Mouse (Mus musculus): ENCODE measurements around the gene E330021D16Rik. TPM values are rescaled to one million over a fixed set of nuclear protein-coding genes. Genes with fewer than 3 reads are reported as not detected.

Gene E330021D16Rik
- polyA plus RNA-seq, 1 experiment = not detected

DNA sequence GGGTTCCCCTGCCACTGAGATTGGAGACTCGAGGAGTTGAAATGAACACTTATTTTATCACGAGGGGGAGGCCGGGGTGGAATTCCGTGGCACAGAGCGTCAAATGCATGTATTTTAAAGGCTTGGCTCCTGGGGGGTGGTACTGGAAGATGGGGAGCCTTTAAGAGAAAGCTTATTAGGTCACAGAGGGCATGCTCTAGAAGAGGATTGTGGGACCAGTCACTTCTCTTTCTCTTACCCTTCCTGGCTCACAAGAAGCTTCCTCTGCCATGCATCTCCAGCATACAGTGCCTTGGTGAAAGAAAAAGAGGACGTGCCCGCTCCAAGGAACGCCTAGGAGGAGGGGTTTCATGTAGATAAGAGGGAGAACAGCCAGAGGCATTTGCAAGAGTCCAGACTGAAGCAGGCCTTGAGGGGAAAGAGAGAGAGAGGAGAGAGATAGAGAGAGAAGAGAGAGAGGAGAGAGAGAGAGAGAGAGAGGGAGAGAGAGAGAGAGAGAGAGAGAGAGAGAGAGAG is 3.0 kb upstream of the E330021D16Rik start:
- WGBS = 44% methylated on average over 8 of the region's 8 CpGs
- H3K27ac ChIP-seq (ENCODE audit: control insufficient read depth, insufficient read depth, low read depth, low read length, poor library complexity) = no peak overlapping the region
- no peak for TF ChIP-seq CTCF (IDR thresholded peaks at IDR 0.05; ENCODE audit: control insufficient read depth, insufficient read depth, low read length)
- TF ChIP-seq POLR2A (IDR thresholded peaks at IDR 0.05; ENCODE audit: borderline replicate concordance, control insufficient read depth, low read depth, low read length) = no peak
- H3K4me3 ChIP-seq (replicated peaks; ENCODE audit: control insufficient read depth, low read depth, low read length) = no peak overlapping the region
- H3K4me1 ChIP-seq (ENCODE audit: control insufficient read depth, insufficient read depth, low read length) = no peaks in the 10 kb centered on the region

DNA sequence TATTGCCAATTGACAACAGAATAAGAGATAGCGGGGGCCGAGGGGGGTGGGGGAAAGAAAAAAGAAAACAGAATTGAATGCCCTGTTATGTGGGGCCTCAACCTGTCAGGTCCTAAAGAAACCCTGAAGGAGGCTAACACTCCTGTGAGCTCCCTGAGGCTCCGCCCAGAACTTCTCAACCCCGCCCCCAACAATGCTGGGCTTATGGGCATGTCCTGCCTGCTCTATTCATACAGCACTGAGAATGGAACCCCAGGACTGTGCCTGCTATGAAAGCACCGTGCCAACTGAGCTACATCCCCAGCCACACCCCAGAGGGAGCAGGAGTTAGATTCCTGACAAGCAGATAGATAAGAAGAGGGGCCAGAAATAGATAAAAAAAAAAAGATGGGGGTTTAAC is 2.5 kb upstream of the E330021D16Rik start:
- WGBS = 68% methylated on average over 5 of the region's 5 CpGs
- H3K27ac ChIP-seq (ENCODE audit: control insufficient read depth, insufficient read depth, low read depth, low read length, poor library complexity) = no peak overlapping the region
- H3K4me3 ChIP-seq (replicated peaks; ENCODE audit: control insufficient read depth, low read depth, low read length) = no peak overlapping the region
- TF ChIP-seq CTCF (IDR thresholded peaks at IDR 0.05; ENCODE audit: control insufficient read depth, insufficient read depth, low read length) = no peak
- no peak for TF ChIP-seq POLR2A (IDR thresholded peaks at IDR 0.05; ENCODE audit: borderline replicate concordance, control insufficient read depth, low read depth, low read length)
- H3K4me1 ChIP-seq (ENCODE audit: control insufficient read depth, insufficient read depth, low read length) = no peaks in the 10 kb centered on the region

DNA sequence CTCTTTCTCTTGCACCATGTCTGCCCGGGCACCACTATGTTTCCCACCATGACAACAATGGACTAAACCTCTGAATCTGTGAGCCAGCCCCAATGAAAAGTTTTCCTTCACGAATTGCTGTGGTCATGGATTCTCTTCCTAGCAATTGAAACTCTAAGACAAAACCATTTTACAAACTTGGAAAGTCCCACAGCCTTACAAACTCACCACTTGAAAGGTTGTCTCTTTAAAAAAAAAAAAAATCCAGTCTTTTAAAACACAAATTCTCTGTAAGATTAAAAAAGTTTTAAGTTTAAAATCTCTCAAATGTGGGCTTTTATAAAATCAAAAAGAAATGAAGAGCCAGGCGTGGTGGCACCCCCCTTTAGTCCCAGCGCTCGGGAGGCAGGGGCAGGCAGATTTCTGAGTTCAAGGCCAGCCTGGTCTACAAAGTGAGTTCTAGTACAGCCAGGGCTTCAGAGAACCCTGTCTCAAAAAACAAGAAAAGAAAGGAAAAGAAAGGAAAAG is 1.5 kb downstream of the E330021D16Rik start:
- TF ChIP-seq POLR2A (IDR thresholded peaks at IDR 0.05; ENCODE audit: borderline replicate concordance, control insufficient read depth, low read depth, low read length) = no peak
- no peak for TF ChIP-seq CTCF (IDR thresholded peaks at IDR 0.05; ENCODE audit: control insufficient read depth, insufficient read depth, low read length)
- WGBS = 82% methylated on average over 5 of the region's 5 CpGs
- no peaks in the 10 kb centered on the region for H3K4me1 ChIP-seq (ENCODE audit: control insufficient read depth, insufficient read depth, low read length)

DNA sequence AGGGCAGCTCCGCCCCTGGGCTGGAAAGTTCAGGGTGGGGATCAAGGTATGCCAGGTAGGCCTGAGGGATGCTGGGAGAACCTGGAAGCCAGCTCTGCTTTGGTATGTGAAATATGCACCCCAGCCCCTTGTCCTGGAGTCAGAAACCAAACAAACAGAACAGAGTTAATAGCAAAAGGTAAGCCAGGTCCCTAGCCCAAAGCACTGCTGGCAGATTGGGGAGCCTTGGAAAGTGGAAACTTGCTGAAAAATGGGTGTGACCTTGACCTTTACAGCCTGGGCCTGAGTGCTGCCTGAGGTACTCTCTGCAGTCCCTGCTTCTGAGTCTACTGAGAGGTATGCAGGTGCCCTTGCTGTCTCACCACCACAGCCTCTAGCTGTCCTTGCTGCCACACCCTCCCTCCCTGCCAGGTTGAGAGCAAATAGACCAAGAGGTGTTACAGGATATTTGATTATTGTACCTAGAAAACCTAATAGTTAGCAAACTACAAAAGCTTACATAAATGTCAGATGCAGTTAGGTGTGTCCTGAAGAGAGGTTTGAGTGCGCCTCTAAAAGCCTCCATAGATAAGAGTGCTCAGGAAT is 7.7 kb downstream of the E330021D16Rik start:
- H3K4me3 ChIP-seq (replicated peaks; ENCODE audit: control insufficient read depth, low read depth, low read length) = no peak overlapping the region
- H3K4me1 ChIP-seq (ENCODE audit: control insufficient read depth, insufficient read depth, low read length) = no peaks in the 10 kb centered on the region; the same call in 1 of the 2 replicates
- 81% methylated on average over 2 of the region's 2 CpGs for WGBS
- no peak for TF ChIP-seq CTCF (IDR thresholded peaks at IDR 0.05; ENCODE audit: control insufficient read depth, insufficient read depth, low read length)
- H3K27ac ChIP-seq (ENCODE audit: control insufficient read depth, insufficient read depth, low read depth, low read length, poor library complexity) = no peak overlapping the region

More for the DNA sequence above, 1.5 kb downstream of the E330021D16Rik start:
- Histone ChIP-seq H3K27ac (ENCODE audit: control insufficient read depth, insufficient read depth, low read depth, low read length, poor library complexity) (no peak overlapping the region), H3K4me3 (replicated peaks; ENCODE audit: control insufficient read depth, low read depth, low read length) (no peak overlapping the region)

DNA sequence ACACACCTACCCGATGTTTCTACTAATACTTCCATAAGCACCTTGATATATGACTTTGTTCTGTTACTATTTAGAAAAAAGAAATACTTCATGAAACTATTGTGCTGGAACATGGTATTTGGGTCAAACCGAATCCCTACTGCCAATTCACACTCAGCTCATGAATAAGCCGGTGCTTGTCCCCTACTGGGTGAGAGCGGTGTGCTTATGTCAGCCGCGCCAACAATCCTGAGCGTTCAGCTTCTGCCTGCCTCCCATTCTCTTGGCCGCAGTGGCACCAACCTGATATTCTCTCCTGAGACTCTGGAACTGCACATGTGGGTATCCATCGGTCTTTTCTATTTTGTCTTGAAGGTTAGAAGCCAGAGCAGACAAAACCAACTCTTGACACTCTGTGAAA is 18.5 kb downstream of the E330021D16Rik start:
- H3K4me3 ChIP-seq (replicated peaks; ENCODE audit: control insufficient read depth, low read depth, low read length) = no peak overlapping the region
- 88% methylated on average over 9 of the region's 9 CpGs for WGBS
- TF ChIP-seq POLR2A (IDR thresholded peaks at IDR 0.05; ENCODE audit: borderline replicate concordance, control insufficient read depth, low read depth, low read length) (no peak), CTCF (IDR thresholded peaks at IDR 0.05; ENCODE audit: control insufficient read depth, insufficient read depth, low read length) (no peak)
- H3K27ac ChIP-seq (ENCODE audit: control insufficient read depth, insufficient read depth, low read depth, low read length, poor library complexity) = no peak overlapping the region
- H3K4me1 ChIP-seq (ENCODE audit: control insufficient read depth, insufficient read depth, low read length) = no peaks in the 10 kb centered on the region

DNA sequence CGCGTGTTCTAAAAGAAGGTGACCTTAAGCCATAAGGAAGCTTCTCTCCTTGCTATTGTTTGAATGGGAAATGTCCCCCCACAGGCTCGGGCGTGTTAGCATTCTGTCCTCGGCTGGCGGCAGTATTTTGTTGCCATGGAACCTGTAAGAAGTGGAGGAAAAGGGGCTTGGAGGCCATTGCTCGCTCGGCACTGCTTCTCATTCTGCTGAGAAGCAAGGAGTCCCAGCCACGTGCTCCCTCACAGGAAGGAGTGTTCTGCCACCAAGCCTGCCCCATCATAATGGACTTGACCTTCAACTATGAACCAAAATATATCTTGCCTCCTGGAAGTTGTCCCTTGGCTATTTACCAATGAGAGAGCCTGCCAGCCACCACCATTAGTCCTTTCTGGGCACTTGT is 25.1 kb downstream of the E330021D16Rik start:
- TF ChIP-seq POLR2A (IDR thresholded peaks at IDR 0.05; ENCODE audit: borderline replicate concordance, control insufficient read depth, low read depth, low read length) (no peak), CTCF (IDR thresholded peaks at IDR 0.05; ENCODE audit: control insufficient read depth, insufficient read depth, low read length) (no peak)
- peaks cover 1% of the 10 kb centered on the region for H3K4me1 ChIP-seq (ENCODE audit: control insufficient read depth, insufficient read depth, low read length)
- H3K4me3 ChIP-seq (replicated peaks; ENCODE audit: control insufficient read depth, low read depth, low read length) = no peak overlapping the region
- 74% methylated on average over 9 of the region's 9 CpGs for WGBS
- H3K27ac ChIP-seq (ENCODE audit: control insufficient read depth, insufficient read depth, low read depth, low read length, poor library complexity) = no peak overlapping the region

DNA sequence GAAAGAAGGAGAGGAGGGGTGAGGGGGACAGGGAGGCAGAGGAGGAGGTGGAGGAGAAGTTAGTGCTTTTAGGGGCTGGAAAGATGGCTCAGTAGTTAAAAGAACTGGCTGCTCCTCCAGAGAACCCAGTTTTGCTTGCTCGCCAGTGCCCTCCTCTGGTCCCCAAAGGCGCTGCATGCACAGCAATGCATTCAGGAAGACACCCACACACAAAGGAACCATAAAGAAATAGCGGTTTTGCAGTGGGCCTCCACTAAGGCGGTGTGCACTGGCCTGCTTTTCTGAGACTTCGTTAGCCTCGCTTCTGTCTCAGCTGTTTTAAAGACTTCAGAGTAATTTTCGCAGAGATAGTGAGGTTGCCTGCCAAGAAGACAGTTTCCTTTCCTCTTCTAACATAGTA is 30.1 kb downstream of the E330021D16Rik start:
- 78% methylated on average over 7 of the region's 7 CpGs for WGBS
- TF ChIP-seq POLR2A (IDR thresholded peaks at IDR 0.05; ENCODE audit: borderline replicate concordance, control insufficient read depth, low read depth, low read length) (no peak), CTCF (IDR thresholded peaks at IDR 0.05; ENCODE audit: control insufficient read depth, insufficient read depth, low read length) (peak; percentile 40; the same call in 1 of the 2 replicates)
- no peak overlapping the region for H3K27ac ChIP-seq (ENCODE audit: control insufficient read depth, insufficient read depth, low read depth, low read length, poor library complexity)
- no peaks in the 10 kb centered on the region for H3K4me1 ChIP-seq (ENCODE audit: control insufficient read depth, insufficient read depth, low read length)
- H3K4me3 ChIP-seq (replicated peaks; ENCODE audit: control insufficient read depth, low read depth, low read length) = no peak overlapping the region

DNA sequence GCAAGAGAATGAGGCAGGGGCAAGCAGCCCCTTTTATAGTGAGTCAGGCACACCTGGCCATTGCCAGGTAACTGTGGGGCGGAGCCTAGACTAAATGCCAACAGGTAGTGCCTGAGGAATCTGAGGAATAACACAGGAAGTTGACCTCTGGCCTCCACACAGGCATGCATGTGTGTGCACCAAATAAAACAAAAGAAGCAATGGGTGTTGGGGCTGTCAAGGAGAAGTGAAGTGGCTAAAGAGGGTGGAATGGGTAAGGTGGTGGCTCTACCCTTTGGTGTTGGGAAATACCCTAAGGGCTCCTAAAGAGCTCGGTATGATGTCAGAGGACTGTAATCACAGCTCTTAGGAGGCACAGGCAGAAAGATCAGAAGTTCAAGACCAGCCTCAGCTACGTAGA is 32.2 kb downstream of the E330021D16Rik start:
- Histone ChIP-seq H3K27ac (ENCODE audit: control insufficient read depth, insufficient read depth, low read depth, low read length, poor library complexity) (no peak overlapping the region), H3K4me1 (ENCODE audit: control insufficient read depth, insufficient read depth, low read length) (no peaks in the 10 kb centered on the region), H3K4me3 (replicated peaks; ENCODE audit: control insufficient read depth, low read depth, low read length) (no peak overlapping the region)
- 66% methylated on average over 3 of the region's 3 CpGs for WGBS
- TF ChIP-seq CTCF (IDR thresholded peaks at IDR 0.05; ENCODE audit: control insufficient read depth, insufficient read depth, low read length) (no peak), POLR2A (IDR thresholded peaks at IDR 0.05; ENCODE audit: borderline replicate concordance, control insufficient read depth, low read depth, low read length) (no peak)

DNA sequence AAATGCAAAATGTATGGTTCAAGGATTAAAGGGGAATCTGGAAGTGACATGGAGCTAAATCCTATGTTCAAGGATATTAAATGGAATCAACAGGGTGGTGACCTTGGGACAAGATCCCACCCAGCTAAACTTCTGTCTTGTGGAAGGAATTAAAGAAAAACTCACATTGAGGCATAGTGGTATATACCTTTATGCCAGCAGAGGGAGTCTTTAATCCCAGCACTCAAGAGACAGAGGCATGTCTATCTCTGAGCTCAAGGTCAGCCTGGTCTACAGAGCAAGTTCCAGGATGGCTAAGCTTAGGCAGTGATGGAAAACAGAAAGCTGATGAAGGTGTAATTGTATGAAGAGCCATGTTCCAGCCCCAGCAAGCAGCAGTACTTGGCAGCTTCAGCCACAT is 39.3 kb downstream of the E330021D16Rik start:
- no peak overlapping the region for H3K4me3 ChIP-seq (replicated peaks; ENCODE audit: control insufficient read depth, low read depth, low read length)
- no peaks in the 10 kb centered on the region for H3K4me1 ChIP-seq (ENCODE audit: control insufficient read depth, insufficient read depth, low read length)
- TF ChIP-seq CTCF (IDR thresholded peaks at IDR 0.05; ENCODE audit: control insufficient read depth, insufficient read depth, low read length) (no peak), POLR2A (IDR thresholded peaks at IDR 0.05; ENCODE audit: borderline replicate concordance, control insufficient read depth, low read depth, low read length) (no peak)
- no peak overlapping the region for H3K27ac ChIP-seq (ENCODE audit: control insufficient read depth, insufficient read depth, low read depth, low read length, poor library complexity)

All from bone marrow, adult 2 months (tissue).